Mouse (Mus musculus): Measurements from ENCODE around the gene Cachd1.
A peak's percentile ranks its signal among the peaks of the same experiment; 100 is the strongest.

The Cachd1 gene

DNA sequence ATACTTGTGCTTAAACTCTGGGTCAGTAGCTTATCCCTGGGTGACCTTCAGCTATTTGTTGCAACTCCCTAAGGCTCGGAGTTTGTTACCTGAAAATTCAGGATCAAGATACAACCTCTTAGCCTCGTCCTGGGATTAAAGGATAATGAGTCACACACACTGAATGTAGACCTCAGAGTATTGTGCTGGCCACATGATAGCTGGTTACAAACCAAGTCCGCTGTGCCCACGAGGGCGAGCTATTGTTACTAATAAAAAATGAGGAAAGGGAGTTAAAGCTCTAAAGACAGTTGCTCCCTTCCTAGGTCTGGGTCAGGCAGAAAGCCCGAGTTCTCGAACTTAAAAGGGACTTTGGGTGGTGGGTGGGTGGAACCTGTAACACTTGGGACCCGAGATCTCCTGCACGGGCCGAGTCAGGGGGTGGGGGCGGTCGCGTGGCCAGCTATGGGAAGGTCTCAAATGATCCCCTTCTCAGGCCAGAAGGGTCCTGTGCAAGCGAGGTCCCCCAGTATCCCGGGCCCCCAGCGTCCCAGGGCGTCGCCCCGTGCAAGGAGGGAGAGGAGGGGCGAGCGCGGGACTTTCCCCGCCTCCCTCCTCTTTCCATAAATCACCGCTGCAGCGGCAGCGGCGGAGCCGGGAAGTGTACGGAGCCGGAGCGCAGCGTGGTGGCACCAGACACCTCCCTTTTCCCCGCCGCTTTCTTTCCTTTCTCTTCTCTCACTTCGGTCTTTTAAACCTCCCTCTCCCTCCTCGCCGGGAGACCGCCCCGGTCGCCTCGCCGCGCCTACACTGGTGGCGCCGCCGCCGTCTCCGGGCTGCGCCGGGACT, at the start of gene Cachd1:
Gene Cachd1, plus strand, starts transcription at position 633 of the 828 bp plus-strand sequence.
- peak; percentile 85 for DNase-seq (ENCODE audit: low spot score)

- DNase-seq (ENCODE audit: low spot score), result no peak
These were observed 47.5 kb upstream of the Cachd1 start for GRCm38 (mm10) chr4:100728896-100729479.

- no peak for DNase-seq (ENCODE audit: low spot score)
These were observed 41.2 kb upstream of the Cachd1 start for GRCm38 (mm10) chr4:100735098-100735935.

DNA sequence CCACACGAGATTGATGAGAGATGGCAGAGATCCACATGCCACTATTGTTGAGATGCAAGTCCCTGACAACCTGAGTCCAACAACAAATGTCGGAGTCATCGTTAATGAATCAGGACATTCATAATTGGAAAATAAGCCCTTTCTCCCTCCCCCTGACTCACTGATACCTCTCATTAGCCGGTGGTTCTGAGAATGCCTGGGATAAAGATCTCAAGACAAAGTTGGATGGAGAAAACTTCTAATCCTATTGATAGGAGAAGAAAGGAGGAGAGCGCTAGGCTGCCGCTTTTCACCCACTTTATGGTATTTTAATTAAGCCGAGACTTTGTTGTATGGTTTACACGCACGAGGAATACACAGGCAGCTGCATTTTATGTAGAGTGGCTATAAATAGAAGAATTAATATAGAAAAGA, 40.5 kb upstream of the Cachd1 start:
- no peak for DNase-seq (ENCODE audit: low spot score)

- DNase-seq (ENCODE audit: low spot score), result no peak
These were observed 32.9 kb upstream of the Cachd1 start for GRCm38 (mm10) chr4:100743615-100744014.

DNA sequence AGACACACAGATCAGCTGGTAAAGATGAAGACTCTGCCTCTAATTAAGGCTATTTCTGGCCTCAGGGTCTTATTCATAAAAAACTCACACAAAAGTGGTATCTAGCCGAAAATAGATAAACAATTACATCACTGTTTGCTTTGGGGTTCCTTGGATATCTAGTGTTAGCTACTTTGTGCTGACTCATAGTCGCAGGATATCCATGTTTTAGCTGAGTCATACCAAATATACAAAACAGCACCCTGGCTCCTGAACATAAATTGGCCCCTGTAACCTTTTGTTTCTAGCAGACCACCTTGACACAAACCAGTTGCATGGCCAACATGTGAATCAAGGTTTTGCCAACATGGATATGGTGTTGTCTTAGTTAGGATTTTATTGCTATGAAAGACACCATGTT, 24.2 kb upstream of the Cachd1 start:
- DNase-seq (ENCODE audit: low spot score), result no peak

DNA sequence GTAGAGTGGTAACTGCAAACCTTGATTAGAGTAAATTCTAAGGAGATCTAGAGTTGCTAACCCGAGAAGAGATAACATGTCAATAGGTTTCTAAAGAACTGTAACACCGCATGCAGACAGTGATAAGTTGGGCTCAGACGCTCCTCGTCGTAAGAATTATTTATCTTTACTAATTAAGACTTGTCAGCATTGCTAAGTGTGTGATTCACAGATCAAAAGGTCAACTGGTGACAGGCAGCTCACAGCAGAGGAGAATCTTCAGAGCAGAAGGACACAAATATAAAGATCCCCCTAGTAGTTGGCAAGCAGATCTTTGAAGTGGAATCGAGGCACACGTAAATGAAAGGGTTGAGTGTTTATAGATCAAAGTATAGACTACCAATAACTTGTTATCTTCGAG, 20.8 kb upstream of the Cachd1 start:
- DNase-seq (ENCODE audit: low spot score), result no peak

GRCm38 (mm10) chr4:100756499-100756898, 20.0 kb upstream of the Cachd1 start:
- no peak for DNase-seq (ENCODE audit: low spot score)

GRCm38 (mm10) chr4:100758265-100758898, 18.1 kb upstream of the Cachd1 start:
- no peak for DNase-seq (ENCODE audit: low spot score)

- no peak for DNase-seq (ENCODE audit: low spot score)
These were observed 16.9 kb upstream of the Cachd1 start for GRCm38 (mm10) chr4:100759603-100760002.

GRCm38 (mm10) chr4:100760416-100760815, 16.1 kb upstream of the Cachd1 start:
- no peak for DNase-seq (ENCODE audit: low spot score)

DNA sequence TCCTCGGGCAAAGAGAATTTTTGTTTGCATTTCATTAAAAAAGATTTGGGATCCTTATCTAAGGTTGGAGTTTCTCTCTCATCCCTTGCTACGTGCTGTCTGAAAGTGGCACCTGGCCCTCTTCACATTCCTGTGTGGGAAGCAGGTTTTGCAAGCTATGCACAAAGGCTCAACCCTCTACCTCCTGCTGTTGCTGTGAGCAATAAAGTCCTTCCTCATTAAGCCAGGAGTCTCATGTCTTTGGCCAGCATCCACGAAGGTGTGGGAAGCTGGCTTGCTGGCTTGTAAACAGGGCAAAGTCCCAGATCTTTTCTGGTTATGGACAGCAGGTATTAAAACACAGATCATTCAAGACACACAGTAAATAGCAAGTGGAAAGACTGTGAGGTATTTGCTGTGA, 7.9 kb upstream of the Cachd1 start:
- no peak for DNase-seq (ENCODE audit: low spot score)

GRCm38 (mm10) chr4:100776871-100777375, 448 bp downstream of the Cachd1 start:
- DNase-seq (ENCODE audit: low spot score), result no peak

DNA sequence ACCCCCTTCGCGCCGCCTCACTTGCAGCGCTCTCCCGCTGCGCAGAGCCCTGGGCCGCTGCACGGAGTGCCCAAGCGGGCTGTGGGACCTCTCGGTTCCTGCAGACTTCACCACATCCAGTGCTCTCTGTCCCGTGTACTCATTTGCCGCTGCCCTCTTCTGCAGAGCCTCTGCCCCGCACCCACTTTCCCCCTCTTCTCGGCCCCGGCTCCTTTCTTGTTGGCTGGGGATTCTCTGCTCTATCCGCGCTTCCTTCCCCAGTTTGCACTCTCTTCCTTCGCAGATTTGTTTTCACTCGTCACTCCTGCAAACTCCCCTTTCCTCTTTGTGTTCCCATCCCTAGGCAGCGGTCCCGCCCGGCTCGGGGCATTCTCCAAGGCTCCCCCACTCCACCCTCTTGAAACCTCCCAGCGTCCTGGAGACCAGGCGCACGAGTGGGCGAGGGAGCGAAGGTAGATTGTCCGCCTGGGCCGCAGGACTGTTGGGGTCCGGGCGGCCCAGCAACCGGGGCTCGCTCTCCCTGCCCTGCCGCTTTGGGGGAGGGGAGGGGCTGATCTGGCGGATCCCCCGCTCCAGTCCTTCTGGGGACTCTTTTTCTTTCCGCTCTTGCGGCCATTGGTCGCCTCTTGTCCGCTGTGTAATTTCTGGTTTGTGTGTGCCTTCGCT, 1.0 kb downstream of the Cachd1 start:
- DNase-seq (ENCODE audit: low spot score), result peak; percentile 62

DNA sequence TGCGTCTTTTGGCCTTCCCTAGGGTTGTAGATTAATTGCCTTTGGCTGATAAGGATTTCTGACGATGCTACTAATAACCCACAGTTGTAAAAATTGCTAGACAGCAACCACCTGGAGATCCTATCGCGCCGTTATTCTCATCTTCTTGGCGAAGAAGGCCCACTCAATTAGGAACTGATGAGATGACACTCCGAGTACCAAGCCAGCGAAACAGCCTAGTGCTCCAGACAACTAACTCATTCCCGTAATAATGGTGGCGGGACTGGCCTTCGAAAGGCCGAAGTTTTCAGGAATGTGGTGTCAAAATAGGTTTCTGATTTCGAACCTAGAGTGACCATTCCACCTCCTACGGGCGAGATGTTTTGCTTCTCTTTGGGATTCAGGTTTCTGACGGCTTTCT, 1.6 kb downstream of the Cachd1 start:
- no peak for DNase-seq (ENCODE audit: low spot score)

DNA sequence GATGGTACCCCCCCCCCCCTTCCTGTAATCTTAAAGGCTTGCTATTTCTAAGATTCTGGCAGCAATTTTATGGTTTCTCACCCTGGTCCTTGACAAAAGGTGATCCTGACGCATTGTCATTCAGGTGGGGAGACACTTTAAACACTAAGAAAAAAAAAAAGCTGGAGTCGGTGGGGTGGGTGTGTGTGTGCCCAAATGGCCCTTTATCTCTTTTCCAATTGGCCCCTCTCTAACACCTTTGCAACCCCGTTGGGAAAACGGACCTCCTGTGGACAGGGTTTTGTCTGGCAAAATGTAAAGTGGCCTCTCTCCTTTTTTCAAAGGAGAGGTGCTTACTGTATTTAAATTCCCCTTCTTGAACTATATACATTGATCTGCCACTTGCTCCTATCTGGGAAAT, 2.5 kb downstream of the Cachd1 start:
- no peak for DNase-seq (ENCODE audit: low spot score)

- DNase-seq (ENCODE audit: low spot score), result no peak
These were observed 3.2 kb downstream of the Cachd1 start for GRCm38 (mm10) chr4:100779695-100780094.

- no peak for DNase-seq (ENCODE audit: low spot score)
These were observed 4.4 kb downstream of the Cachd1 start for GRCm38 (mm10) chr4:100780911-100781310.

DNA sequence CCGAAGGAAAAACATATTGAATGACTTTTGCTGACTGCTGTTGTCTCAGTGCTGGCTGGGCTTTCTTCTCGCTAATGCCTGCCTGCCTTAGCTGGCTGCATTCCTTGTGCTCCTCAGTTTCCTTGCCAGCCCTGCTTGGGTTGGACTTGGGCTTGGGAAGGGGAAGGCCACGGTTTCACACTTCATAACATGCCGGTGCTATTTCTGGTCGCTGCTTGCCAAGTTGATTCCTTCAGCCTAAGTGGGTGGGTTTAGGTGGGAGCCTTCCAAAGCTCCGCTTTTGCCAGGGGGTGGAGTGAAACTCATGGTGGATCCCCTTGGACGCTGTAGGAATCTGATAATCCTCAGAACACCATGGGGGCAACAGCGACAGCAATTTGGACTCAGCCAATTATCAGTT, 5.9 kb downstream of the Cachd1 start:
- DNase-seq (ENCODE audit: low spot score), result no peak

GRCm38 (mm10) chr4:100782891-100783290, 6.4 kb downstream of the Cachd1 start:
- DNase-seq (ENCODE audit: low spot score), result no peak

DNA sequence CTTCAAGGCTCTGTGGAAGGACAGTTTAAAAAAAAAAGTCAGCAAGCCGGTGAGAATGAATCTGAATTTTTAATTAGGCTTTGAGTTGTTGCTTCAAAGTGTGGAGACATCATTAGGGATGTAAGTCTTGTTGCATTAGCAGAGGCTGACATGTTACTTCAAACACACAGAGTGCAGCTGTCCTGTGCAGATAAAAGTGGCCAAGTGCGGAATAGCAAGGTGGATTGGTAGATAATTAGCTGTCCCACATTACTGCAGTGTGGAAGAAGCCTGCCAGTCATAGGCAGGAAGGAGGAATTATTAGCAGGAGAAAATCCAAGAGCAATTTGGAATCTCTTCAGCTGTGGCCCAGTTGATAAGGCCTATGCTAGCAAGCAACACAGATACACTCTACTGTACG, 10.7 kb downstream of the Cachd1 start:
- no peak for DNase-seq (ENCODE audit: low spot score)

DNA sequence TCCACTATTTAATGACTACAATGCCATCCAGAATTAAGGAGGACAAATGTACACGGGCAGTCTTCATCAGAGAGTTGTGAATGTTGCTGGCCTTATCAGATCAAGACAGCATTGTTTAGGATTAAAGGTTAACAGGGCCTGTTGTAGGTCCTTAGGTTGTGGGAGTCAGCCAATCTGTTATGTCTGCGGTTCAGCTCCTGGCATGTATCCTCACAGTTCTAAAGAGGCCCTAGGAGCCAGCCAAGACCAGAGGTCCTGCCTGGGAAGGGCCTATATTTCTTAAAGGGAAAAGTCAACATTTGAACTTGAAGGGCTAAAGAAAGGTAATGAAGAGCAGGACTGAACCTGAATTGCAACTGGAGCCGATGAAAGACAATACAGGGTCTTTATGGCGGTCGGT, 13.7 kb downstream of the Cachd1 start:
- peak; percentile 42 for DNase-seq (ENCODE audit: low spot score)

Measured in yolk sac, embryonic 10.5 days (tissue).